Mouse (Mus musculus) neural tube, embryonic 11.5 days (tissue): Measurements from ENCODE around the gene Fam53b. TPM values are rescaled to one million over a fixed set of nuclear protein-coding genes. Genes with fewer than 3 reads are reported as not detected.

Source experiments
- ATAC-seq: fragments of 200-750 bp; cut with Nextera tagmentation; 2 replicates; pipeline ENCODE4 v1.8.0; 2017; ENCODE audit warnings: moderate number of reproducible peaks, mild to moderate bottlenecking, moderate TSS enrichment, moderate library complexity; ENCODE audit not compliant: insufficient read depth, low FRiP score, low TSS enrichment
- DNase-seq: peaks from one replicate; pipeline ENCODE4 v3.0.0-alpha.2; 2015; ENCODE audit warnings: low spot score
- H3K27ac ChIP-seq: fragments of 300-500 bp; sonication (generic); 2 replicates; pipeline ENCODE4 v1.5.1; 2014; ENCODE audit warnings: low read depth, mild to moderate bottlenecking, low read length
- H3K27me3 ChIP-seq: fragments of 300-500 bp; sonication (generic); 2 replicates; pipeline ENCODE4 v1.6.1; 2014; ENCODE audit warnings: mild to moderate bottlenecking, low read length, mixed read lengths; ENCODE audit not compliant: control insufficient read depth, insufficient read depth
- H3K36me3 ChIP-seq: fragments of 300-500 bp; sonication (generic); 2 replicates; pipeline ENCODE4 v1.6.1; 2014; ENCODE audit warnings: mild to moderate bottlenecking, low read length, moderate library complexity, mixed read lengths; ENCODE audit not compliant: control insufficient read depth, insufficient read depth
- H3K4me1 ChIP-seq: fragments of 300-500 bp; sonication (generic); 2 replicates; pipeline ENCODE4 v1.6.1; 2014; ENCODE audit warnings: low read length, mixed read lengths; ENCODE audit not compliant: control insufficient read depth, insufficient read depth
- H3K4me2 ChIP-seq: fragments of 300-500 bp; sonication (generic); 2 replicates; pipeline ENCODE4 v1.6.1; 2014; ENCODE audit warnings: low read depth, mild to moderate bottlenecking, moderate library complexity
- H3K4me3 ChIP-seq: fragments of 300-500 bp; sonication (generic); 2 replicates; pipeline ENCODE4 v1.5.1; 2014; ENCODE audit warnings: low read depth, low read length
- H3K9ac ChIP-seq: fragments of 300-500 bp; sonication (generic); 2 replicates; pipeline ENCODE4 v1.6.1; 2014; ENCODE audit warnings: mild to moderate bottlenecking, low read length
- H3K9me3 ChIP-seq: fragments of 300-500 bp; sonication (generic); 2 replicates; pipeline ENCODE4 v1.6.1; 2016; ENCODE audit warnings: low read length; ENCODE audit not compliant: control insufficient read depth
- WGBS: fragments of 180-500 bp; shearing (Covaris S2); extraction: QIAGEN DNeasy Blood & Tissue Kit; methylation state at CpG from one replicate; pipeline ENCODE4 v1.1.7; 2014; 5-methylcytosine and 5-hydroxymethylcytosine counted together
- polyA plus RNA-seq: library from polyadenylated mRNA; unstranded; fragments of >200 nt; fragmentation: Nextera tagmentation; extraction: Ambion mirVana; gene quantifications from 2 replicates; pipeline ENCODE4 v1.2.1, GENCODE M21; 2014

The Fam53b gene
- polyA plus RNA-seq, 1 experiment from 2014 or later = 22.9 TPM

DNA sequence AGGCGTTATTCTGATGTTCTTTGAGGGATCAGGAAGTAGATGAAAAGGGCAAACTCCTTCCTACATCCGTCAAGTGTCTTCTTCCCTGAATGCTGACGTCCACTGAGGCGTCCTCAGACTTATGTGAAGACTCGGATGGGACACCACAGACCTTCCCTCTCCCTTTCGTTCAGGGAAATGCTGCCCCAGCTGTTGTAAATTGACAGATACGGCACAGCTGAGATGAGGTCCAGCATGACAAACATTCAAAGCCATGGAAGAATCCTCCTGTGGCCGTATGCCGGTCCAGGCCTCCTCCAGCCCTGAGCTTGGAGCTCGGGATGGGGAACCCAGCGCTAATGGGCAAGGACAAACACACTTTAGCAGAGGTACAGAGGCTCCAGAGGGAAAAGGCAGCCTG is 64.2 kb downstream of the Fam53b start:
- H3K36me3 ChIP-seq = no peaks in the 10 kb centered on the region
- WGBS = 90% methylated on average over 11 of the region's 11 CpGs
- no peaks in the 10 kb centered on the region for H3K27me3 ChIP-seq
- H3K9me3 ChIP-seq = no peaks in the 10 kb centered on the region
- peaks cover 11% of the 10 kb centered on the region for H3K4me1 ChIP-seq
- H3K4me3 ChIP-seq = no peak overlapping the region
- no peak overlapping the region for H3K9ac ChIP-seq
- H3K27ac ChIP-seq = no peak overlapping the region
- ATAC-seq = no peak
- H3K4me2 ChIP-seq = no peak overlapping the region
- DNase-seq = no peak

- no peak overlapping the region for H3K4me3 ChIP-seq
- no peaks in the 10 kb centered on the region for H3K4me1 ChIP-seq
- no peak for ATAC-seq
- H3K27me3 ChIP-seq = no peaks in the 10 kb centered on the region
- no peaks in the 10 kb centered on the region for H3K9me3 ChIP-seq
- no peak overlapping the region for H3K4me2 ChIP-seq
- no peak overlapping the region for H3K27ac ChIP-seq
- H3K9ac ChIP-seq = no peak overlapping the region
- WGBS = 91% methylated on average over 3 of the region's 3 CpGs
- DNase-seq = no peak
- H3K36me3 ChIP-seq = no peaks in the 10 kb centered on the region
Observed at GRCm38 (mm10) chr7:132748076-132748769, 65.5 kb downstream of the Fam53b start.

- WGBS = 96% methylated on average over 6 of the region's 6 CpGs
- no peaks in the 10 kb centered on the region for H3K4me1 ChIP-seq
- H3K9ac ChIP-seq = no peak overlapping the region
- no peak overlapping the region for H3K27ac ChIP-seq
- H3K4me2 ChIP-seq = no peak overlapping the region
- H3K27me3 ChIP-seq = no peaks in the 10 kb centered on the region
- no peaks in the 10 kb centered on the region for H3K36me3 ChIP-seq
- no peaks in the 10 kb centered on the region for H3K9me3 ChIP-seq
- no peak for ATAC-seq
- DNase-seq = no peak
- no peak overlapping the region for H3K4me3 ChIP-seq
Observed at GRCm38 (mm10) chr7:132747096-132747495, 66.6 kb downstream of the Fam53b start.

- Histone ChIP-seq H3K4me1 (no peaks in the 10 kb centered on the region), H3K27me3 (no peaks in the 10 kb centered on the region), H3K4me2 (no peak overlapping the region), H3K9ac (no peak overlapping the region), H3K36me3 (no peaks in the 10 kb centered on the region), H3K4me3 (no peak overlapping the region), H3K9me3 (no peaks in the 10 kb centered on the region), H3K27ac (no peak overlapping the region)
- 86% methylated on average over 5 of the region's 5 CpGs for WGBS
- DNase-seq = no peak
- no peak for ATAC-seq
Observed at GRCm38 (mm10) chr7:132742912-132743311, 70.8 kb downstream of the Fam53b start.

- Histone ChIP-seq H3K4me3 (no peak overlapping the region), H3K27me3 (no peaks in the 10 kb centered on the region), H3K4me1 (peaks cover 3% of the 10 kb centered on the region; the same call in 1 of the 2 replicates), H3K4me2 (no peak overlapping the region), H3K27ac (no peak overlapping the region), H3K9ac (no peak overlapping the region), H3K9me3 (no peaks in the 10 kb centered on the region), H3K36me3 (no peaks in the 10 kb centered on the region)
- WGBS = 94% methylated on average over 6 of the region's 6 CpGs
- DNase-seq = no peak
- no peak for ATAC-seq
Observed at GRCm38 (mm10) chr7:132739829-132740228, 73.9 kb downstream of the Fam53b start.

DNA sequence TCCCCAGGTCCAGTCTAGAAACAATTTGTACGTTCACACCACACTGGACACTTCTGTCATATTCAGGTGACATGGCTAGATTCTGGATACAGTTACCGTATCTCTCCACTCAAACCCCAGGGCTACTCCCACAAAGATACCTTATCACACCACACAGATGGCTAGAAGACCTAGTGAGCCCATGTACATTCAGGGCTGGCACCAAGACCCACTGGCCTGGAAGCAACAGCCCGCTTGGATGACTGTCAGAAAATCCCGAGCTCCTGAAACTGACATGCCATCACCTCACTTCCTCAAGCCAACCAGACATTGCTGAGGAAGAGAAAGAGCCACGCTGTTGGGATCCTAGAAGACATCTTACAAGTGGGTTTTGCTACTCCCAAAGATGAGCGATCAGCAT is 74.8 kb downstream of the Fam53b start:
- ATAC-seq = no peak
- Histone ChIP-seq H3K4me3 (no peak overlapping the region), H3K4me2 (no peak overlapping the region), H3K9ac (no peak overlapping the region), H3K36me3 (no peaks in the 10 kb centered on the region), H3K27me3 (no peaks in the 10 kb centered on the region), H3K4me1 (peaks cover 8% of the 10 kb centered on the region), H3K27ac (no peak overlapping the region), H3K9me3 (no peaks in the 10 kb centered on the region)
- no peak for DNase-seq
- 95% methylated on average over 6 of the region's 6 CpGs for WGBS

- Histone ChIP-seq H3K4me3 (no peak overlapping the region), H3K36me3 (no peaks in the 10 kb centered on the region), H3K27ac (no peak overlapping the region), H3K27me3 (no peaks in the 10 kb centered on the region), H3K4me1 (peaks cover 28% of the 10 kb centered on the region), H3K4me2 (no peak overlapping the region), H3K9ac (no peak overlapping the region), H3K9me3 (no peaks in the 10 kb centered on the region)
- DNase-seq (no peak), ATAC-seq (no peak)
- WGBS = 70% methylated on average over 17 of the region's 17 CpGs
Observed at GRCm38 (mm10) chr7:132736099-132736862, 77.4 kb downstream of the Fam53b start.

- Histone ChIP-seq H3K4me2 (no peak overlapping the region), H3K9ac (no peak overlapping the region), H3K36me3 (no peaks in the 10 kb centered on the region), H3K9me3 (no peaks in the 10 kb centered on the region), H3K27ac (no peak overlapping the region), H3K27me3 (no peaks in the 10 kb centered on the region), H3K4me3 (no peak overlapping the region), H3K4me1 (peaks cover 29% of the 10 kb centered on the region)
- ATAC-seq = no peak
- 63% methylated on average over 5 of the region's 5 CpGs for WGBS
- DNase-seq = no peak
Observed at GRCm38 (mm10) chr7:132735145-132735544, 78.5 kb downstream of the Fam53b start.

- Histone ChIP-seq H3K9me3 (no peaks in the 10 kb centered on the region), H3K36me3 (no peaks in the 10 kb centered on the region), H3K27ac (no peak overlapping the region), H3K27me3 (no peaks in the 10 kb centered on the region), H3K4me1 (peaks cover 29% of the 10 kb centered on the region), H3K9ac (no peak overlapping the region), H3K4me2 (no peak overlapping the region), H3K4me3 (no peak overlapping the region)
- ATAC-seq = no peak
- WGBS = 77% methylated on average over 9 of the region's 9 CpGs
- DNase-seq = no peak
Observed at GRCm38 (mm10) chr7:132734222-132734621, 79.5 kb downstream of the Fam53b start.
